In genomic region chr11:119831682-119832081, GRCm38 (mm10) we compare ENCODE assay signal across 15 mouse cellular contexts.
"Had no signal": no experiment of that assay in that cellular context is flagged by ENCODE, and none has a peak within 500 bp of the region (broad histone marks: within the 10 kb centered on the region; RNA-seq: fewer than 3 reads in every experiment).

No protein-coding gene starts in this region.

- DNase-seq: kidney, adult 18-20 months; kidney, postnatal 10 days; kidney, postnatal 4 days; liver; liver, embryonic 13.5 days; liver, postnatal 0 days; lung, postnatal 14 days; right cerebral cortex, postnatal 14 days; thymus, postnatal 4 days had no signal

- H3K36me3 ChIP-seq: lung, embryonic 15.5 days had no signal

- H3K27ac ChIP-seq: layer of hippocampus, adult 2 months; limb, embryonic 12.5 days; liver, embryonic 13.5 days; lung, embryonic 15.5 days; macrophage; stomach, embryonic 15.5 days had no signal

- H3K4me3 ChIP-seq: layer of hippocampus, adult 2 months; limb, embryonic 12.5 days; liver, embryonic 13.5 days; lung, embryonic 15.5 days; megakaryocyte, embryonic 14.5 days; stomach, embryonic 15.5 days had no signal

- H3K27me3 ChIP-seq: limb, embryonic 12.5 days; liver, embryonic 13.5 days; lung, embryonic 15.5 days; megakaryocyte, embryonic 14.5 days; stomach, embryonic 15.5 days had no signal

- H3K9ac ChIP-seq: limb, embryonic 12.5 days; liver, embryonic 13.5 days; liver, postnatal 0 days; lung, embryonic 15.5 days; stomach, embryonic 15.5 days had no signal

- H3K4me2 ChIP-seq: limb, embryonic 12.5 days; liver, embryonic 13.5 days; lung, embryonic 15.5 days; stomach, embryonic 15.5 days had no signal

- ATAC-seq: liver, postnatal 0 days had no signal

- H3K4me1 ChIP-seq: lung, embryonic 15.5 days; stomach, embryonic 15.5 days had no signal

- H3K9me3 ChIP-seq: limb, embryonic 12.5 days; liver, embryonic 13.5 days; lung, embryonic 15.5 days; megakaryocyte, embryonic 14.5 days; stomach, embryonic 15.5 days had no signal
